Mouse (Mus musculus) hindbrain, postnatal 0 days (tissue): ENCODE results near the gene Mad1l1. TPM values are rescaled to one million over a fixed set of nuclear protein-coding genes. Genes with fewer than 3 reads are reported as not detected.
"Not testable (repeated sequence)": the region's sequence is repeated elsewhere in the genome, so short reads cannot be mapped to it uniquely, and the experiment has no call there.

ENCODE experiments used
- ATAC-seq: fragments of 200-750 bp; cut with Nextera tagmentation; 2 replicates; pipeline ENCODE4 v1.8.0; 2017; ENCODE audit warnings: mild to moderate bottlenecking, moderate TSS enrichment, moderate library complexity
- DNase-seq: peaks from one replicate; pipeline ENCODE4 v3.0.0-alpha.2; 2015; ENCODE audit warnings: low spot score
- H3K27ac ChIP-seq: fragments of 300-500 bp; sonication (generic); 2 replicates; pipeline ENCODE4 v1.5.1; 2014; ENCODE audit warnings: mild to moderate bottlenecking
- H3K27me3 ChIP-seq: fragments of 300-500 bp; sonication (generic); 2 replicates; pipeline ENCODE4 v1.6.1; 2014; ENCODE audit warnings: low read length, mixed read lengths; ENCODE audit not compliant: insufficient read depth
- H3K36me3 ChIP-seq: fragments of 300-500 bp; sonication (generic); 2 replicates; pipeline ENCODE4 v1.6.1; 2014; ENCODE audit warnings: low read length, mixed read lengths; ENCODE audit not compliant: insufficient read depth
- H3K4me1 ChIP-seq: fragments of 300-500 bp; sonication (generic); 2 replicates; pipeline ENCODE4 v1.6.1; 2014; ENCODE audit warnings: antibody characterized with exemption, low read length, mixed read lengths; ENCODE audit not compliant: insufficient read depth
- H3K4me2 ChIP-seq: fragments of 300-500 bp; sonication (generic); 2 replicates; pipeline ENCODE4 v1.6.1; 2014; ENCODE audit warnings: low read depth, mild to moderate bottlenecking, low read length, moderate library complexity, mixed read lengths
- H3K4me3 ChIP-seq: fragments of 300-500 bp; sonication (generic); 2 replicates; pipeline ENCODE4 v1.5.1; 2014; ENCODE audit warnings: low read length
- H3K9ac ChIP-seq: fragments of 300-500 bp; sonication (generic); replicated peaks from 2 replicates; pipeline ENCODE4 v1.6.1; 2014; ENCODE audit warnings: mild to moderate bottlenecking, low read length, moderate library complexity, mixed read lengths
- H3K9me3 ChIP-seq: fragments of 300-500 bp; sonication (generic); 2 replicates; pipeline ENCODE4 v1.6.1; 2016; ENCODE audit warnings: low read length, mixed read lengths
- CTCF ChIP-seq: IDR thresholded peaks from 2 replicates; pipeline ENCODE4 v1.5.1; 2016; ENCODE audit warnings: antibody characterized with exemption, control low read depth, low read depth
- WGBS: fragments of 180-500 bp; shearing (Covaris S2); extraction: QIAGEN DNeasy Blood & Tissue Kit; methylation state at CpG from one replicate; pipeline ENCODE4 v1.1.7; 2014; 5-methylcytosine and 5-hydroxymethylcytosine counted together
- polyA plus RNA-seq: library from polyadenylated mRNA; unstranded; fragments of >200 nt; fragmentation: Nextera tagmentation; extraction: Ambion mirVana; gene quantifications from 2 replicates; pipeline ENCODE4 v1.2.1, GENCODE M21; 2015
- total RNA-seq: library from RNA; depleted of rRNA; stranded (reverse); fragments of >200 nt; gene quantifications from 2 replicates; pipeline ENCODE4 v1.2.3, GENCODE M21; 2014

Gene Mad1l1
- total and polyA plus RNA-seq, 2 experiments from 2014 or later = 29.1 to 30.9 TPM

GRCm38 (mm10) chr5:140008523-140008806 lies 312.9 kb downstream of the Mad1l1 start:
- DNase-seq = no peak
- Histone ChIP-seq H3K4me1 (no peaks in the 10 kb centered on the region), H3K4me3 (no peak overlapping the region), H3K9me3 (no peaks in the 10 kb centered on the region), H3K4me2 (no peak overlapping the region), H3K27me3 (no peaks in the 10 kb centered on the region), H3K36me3 (no peaks in the 10 kb centered on the region), H3K9ac (no peak overlapping the region), H3K27ac (no peak overlapping the region)
- TF ChIP-seq CTCF = no peak
- WGBS = 68% methylated on average over 5 of the region's 5 CpGs
- no peak; the same call in 1 of the 2 replicates for ATAC-seq

- TF ChIP-seq CTCF = no peak
- H3K9ac ChIP-seq = no peak overlapping the region
- no peaks in the 10 kb centered on the region for H3K27me3 ChIP-seq
- 42% methylated on average over 9 of the region's 9 CpGs for WGBS
- DNase-seq = no peak
- H3K4me2 ChIP-seq = no peak overlapping the region
- no peaks in the 10 kb centered on the region for H3K4me1 ChIP-seq
- H3K27ac ChIP-seq = no peak overlapping the region
- 0 out of 2 replicates have a peak, but pooled peaks have one; percentile 18 for ATAC-seq
- no peak overlapping the region for H3K4me3 ChIP-seq
- no peaks in the 10 kb centered on the region for H3K36me3 ChIP-seq
- no peaks in the 10 kb centered on the region for H3K9me3 ChIP-seq
Observed at GRCm38 (mm10) chr5:140007656-140008522, 313.5 kb downstream of the Mad1l1 start.

- Histone ChIP-seq H3K27ac (no peak overlapping the region), H3K36me3 (no peaks in the 10 kb centered on the region), H3K27me3 (no peaks in the 10 kb centered on the region), H3K9ac (no peak overlapping the region), H3K4me3 (no peak overlapping the region), H3K4me2 (no peak overlapping the region), H3K9me3 (no peaks in the 10 kb centered on the region), H3K4me1 (no peaks in the 10 kb centered on the region)
- ATAC-seq (no peak), DNase-seq (no peak)
- 59% methylated on average over 8 of the region's 8 CpGs for WGBS
- no peak for TF ChIP-seq CTCF
Observed at GRCm38 (mm10) chr5:140006861-140007260, 314.5 kb downstream of the Mad1l1 start.

GRCm38 (mm10) chr5:140002541-140002940 lies 318.8 kb downstream of the Mad1l1 start:
- no peaks in the 10 kb centered on the region for H3K9me3 ChIP-seq
- no peaks in the 10 kb centered on the region for H3K4me1 ChIP-seq
- ATAC-seq (no peak), DNase-seq (no peak)
- no peak for TF ChIP-seq CTCF
- H3K4me3 ChIP-seq = no peak overlapping the region
- no peak overlapping the region for H3K9ac ChIP-seq
- 34% methylated on average over 3 of the region's 3 CpGs for WGBS
- H3K27me3 ChIP-seq = no peaks in the 10 kb centered on the region
- no peak overlapping the region for H3K27ac ChIP-seq
- no peak overlapping the region for H3K4me2 ChIP-seq
- no peaks in the 10 kb centered on the region for H3K36me3 ChIP-seq

GRCm38 (mm10) chr5:139998916-139999315 lies 322.4 kb downstream of the Mad1l1 start:
- no peaks in the 10 kb centered on the region for H3K36me3 ChIP-seq
- H3K9me3 ChIP-seq = no peaks in the 10 kb centered on the region
- no peak overlapping the region for H3K9ac ChIP-seq
- H3K27ac ChIP-seq = no peak overlapping the region
- H3K4me1 ChIP-seq = no peaks in the 10 kb centered on the region
- H3K4me3 ChIP-seq = no peak overlapping the region
- no peak for TF ChIP-seq CTCF
- DNase-seq (no peak), ATAC-seq (no peak)
- H3K4me2 ChIP-seq = no peak overlapping the region
- no peaks in the 10 kb centered on the region for H3K27me3 ChIP-seq
- WGBS = 30% methylated on average over 6 of the region's 6 CpGs

- not testable (repeated sequence) for H3K4me1 ChIP-seq, H3K9me3 ChIP-seq, H3K27me3 ChIP-seq, H3K4me3 ChIP-seq, H3K4me2 ChIP-seq, DNase-seq, ATAC-seq, H3K27ac ChIP-seq, H3K9ac ChIP-seq, H3K36me3 ChIP-seq
- 64% methylated on average over 11 of the region's 12 CpGs for WGBS
Observed at GRCm38 (mm10) chr5:139998321-139998720, 323.0 kb downstream of the Mad1l1 start.

- ATAC-seq (no peak), DNase-seq (no peak)
- WGBS = 88% methylated on average over 3 of the region's 3 CpGs
Observed at GRCm38 (mm10) chr5:139991531-139991930, 329.8 kb downstream of the Mad1l1 start.

More at GRCm38 (mm10) chr5:139991531-139991930, 329.8 kb downstream of the Mad1l1 start:
- Histone ChIP-seq H3K4me2 (no peak overlapping the region), H3K4me3 (no peak overlapping the region), H3K4me1 (no peaks in the 10 kb centered on the region), H3K36me3 (no peaks in the 10 kb centered on the region), H3K9me3 (peaks cover 13% of the 10 kb centered on the region), H3K9ac (no peak overlapping the region), H3K27me3 (no peaks in the 10 kb centered on the region), H3K27ac (no peak overlapping the region)
- TF ChIP-seq CTCF = no peak
